20 mouse cellular contexts compared by ENCODE assay signal in the genomic region with DNA sequence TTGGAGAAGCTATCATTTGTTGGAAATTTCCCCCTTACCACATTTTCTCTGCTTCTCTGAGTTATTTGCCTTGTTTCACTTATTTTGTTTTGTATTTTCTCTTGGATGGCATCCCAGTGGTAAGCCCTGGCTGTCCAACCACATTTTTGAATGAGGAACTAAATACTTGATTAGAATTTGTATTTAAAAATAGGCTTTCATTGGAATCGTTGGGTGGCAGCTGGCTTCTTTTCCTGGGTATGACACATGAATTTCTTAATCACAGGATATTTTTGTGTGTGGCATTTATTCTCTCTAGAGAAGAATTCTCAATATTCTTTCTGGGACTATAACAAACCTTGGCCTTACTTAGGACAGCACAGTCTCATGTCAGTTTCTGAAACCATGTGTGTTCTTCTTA.
DNase-seq lines count a peak whose midpoint lies in the region; ATAC-seq and TF ChIP-seq lines count a peak whose summit lies in the region.
"Had no signal": no experiment of that assay in that cellular context is flagged by ENCODE, and none has a peak within 500 bp of the region (broad histone marks: within the 10 kb centered on the region; RNA-seq: fewer than 3 reads in every experiment).

No protein-coding gene starts in this region.

- 22% methylated on average over 1 of the region's 1 CpGs for WGBS in forebrain, embryonic 15.5 days
- 88% methylated on average over 1 of the region's 1 CpGs for WGBS in forebrain, embryonic 10.5 days
- whole genome bisulfite sequencing in hindbrain, embryonic 16.5 days: 60% methylated on average over 1 of the region's 1 CpGs

- peaks cover 6% of the 10 kb centered on the region; the same call in 1 of the 2 replicates for H3K36me3 ChIP-seq in forebrain, embryonic 15.5 days
- H3K36me3 ChIP-seq in forebrain, embryonic 10.5 days (replicated peaks): no peaks in the 10 kb centered on the region
- H3K36me3 ChIP-seq in hindbrain, embryonic 16.5 days (ENCODE audit: control insufficient read depth, insufficient read depth, low read length): no peaks in the 10 kb centered on the region
- H3K36me3 ChIP-seq: embryonic facial prominence, embryonic 13.5 days; hindbrain, embryonic 10.5 days; midbrain, embryonic 10.5 days; neural tube, embryonic 12.5 days had no signal

- no peak overlapping the region for H3K9ac ChIP-seq in forebrain, embryonic 15.5 days (replicated peaks)
- no peak overlapping the region for H3K9ac ChIP-seq in hindbrain, embryonic 16.5 days (ENCODE audit: low read depth, low read length)
- H3K9ac ChIP-seq: embryonic facial prominence, embryonic 13.5 days; neural tube, embryonic 12.5 days had no signal

- no peak overlapping the region for H3K4me2 ChIP-seq in forebrain, embryonic 15.5 days (replicated peaks)
- no peak overlapping the region for H3K4me2 ChIP-seq in hindbrain, embryonic 16.5 days (ENCODE audit: low read length)
- H3K4me2 ChIP-seq: embryonic facial prominence, embryonic 13.5 days; liver, embryonic 11.5 days; neural tube, embryonic 12.5 days had no signal

- H3K27me3 ChIP-seq in forebrain, embryonic 15.5 days: no peaks in the 10 kb centered on the region
- no peaks in the 10 kb centered on the region for H3K27me3 ChIP-seq in forebrain, embryonic 10.5 days (ENCODE audit: poor library complexity, severe bottlenecking)
- H3K27me3 ChIP-seq in hindbrain, embryonic 16.5 days (replicated peaks; ENCODE audit: control insufficient read depth, insufficient read depth, low read length): no peaks in the 10 kb centered on the region
- H3K27me3 ChIP-seq: embryonic facial prominence, embryonic 13.5 days; neural tube, embryonic 12.5 days had no signal

- intact Hi-C loops in heart, postnatal 25 days (cut with DNase I): no loop called here

- no peak for TF ChIP-seq POLR2A in bone marrow macrophage, adult 2 months (IDR thresholded peaks at IDR 0.05; ENCODE audit: borderline replicate concordance, low read depth, low read length)

- no peak for TF ChIP-seq CTCF in bone marrow macrophage, adult 2 months (IDR thresholded peaks at IDR 0.05; ENCODE audit: low read depth, low read length)

- peak overlapping the region; percentile 39; the same call in 1 of the 2 replicates for H3K27ac ChIP-seq in forebrain, embryonic 15.5 days (replicated peaks)
- no peak overlapping the region for H3K27ac ChIP-seq in forebrain, embryonic 10.5 days
- peak overlapping the region; percentile 100 for H3K27ac ChIP-seq in bone marrow macrophage, adult 2 months (ENCODE audit: insufficient read depth, low read depth, low read length)
- no peak overlapping the region for H3K27ac ChIP-seq in hindbrain, embryonic 16.5 days (ENCODE audit: low read depth, low read length)
- H3K27ac ChIP-seq: embryonic facial prominence, embryonic 13.5 days; hindbrain, embryonic 10.5 days; midbrain, embryonic 10.5 days; neural tube, embryonic 12.5 days; stomach, postnatal 0 days had no signal

- H3K9me3 ChIP-seq in forebrain, embryonic 15.5 days: no peaks in the 10 kb centered on the region
- H3K9me3 ChIP-seq in forebrain, embryonic 10.5 days: no peaks in the 10 kb centered on the region
- no peaks in the 10 kb centered on the region for H3K9me3 ChIP-seq in hindbrain, embryonic 16.5 days (ENCODE audit: control insufficient read depth, low read length)
- H3K9me3 ChIP-seq: embryonic facial prominence, embryonic 13.5 days; hindbrain, embryonic 10.5 days; midbrain, embryonic 10.5 days; neural tube, embryonic 12.5 days had no signal

- 0 out of 2 replicates have a peak, but pooled peaks cover 6% of the 10 kb centered on the region for H3K4me1 ChIP-seq in forebrain, embryonic 15.5 days
- H3K4me1 ChIP-seq in forebrain, embryonic 10.5 days: no peaks in the 10 kb centered on the region
- peaks cover 32% of the 10 kb centered on the region for H3K4me1 ChIP-seq in bone marrow macrophage, adult 2 months (ENCODE audit: control insufficient read depth, insufficient read depth, low read length)
- no peaks in the 10 kb centered on the region for H3K4me1 ChIP-seq in hindbrain, embryonic 16.5 days (ENCODE audit: control insufficient read depth, insufficient read depth, low read depth, low read length)
- H3K4me1 ChIP-seq: hindbrain, embryonic 10.5 days; midbrain, embryonic 10.5 days; neural tube, embryonic 12.5 days had no signal

- no peak overlapping the region for H3K4me3 ChIP-seq in forebrain, embryonic 15.5 days
- H3K4me3 ChIP-seq in forebrain, embryonic 10.5 days: no peak overlapping the region
- peak overlapping the region; percentile 26; the same call in 1 of the 2 replicates for H3K4me3 ChIP-seq in bone marrow macrophage, adult 2 months (ENCODE audit: insufficient read depth, low read length)
- no peak overlapping the region for H3K4me3 ChIP-seq in hindbrain, embryonic 16.5 days (ENCODE audit: low read length)
- H3K4me3 ChIP-seq: embryonic facial prominence, embryonic 13.5 days; hindbrain, embryonic 10.5 days; midbrain, embryonic 10.5 days; neural tube, embryonic 12.5 days had no signal

- no peak for ATAC-seq in forebrain, embryonic 15.5 days (replicated peaks)
- ATAC-seq in megakaryocyte, adult 5-6 weeks (ENCODE audit: poor library complexity, severe bottlenecking): peak; percentile 51; the same call in 1 of the 2 replicates
- no peak for ATAC-seq in hindbrain, embryonic 16.5 days
- ATAC-seq: CD4-positive, CD25-positive, alpha-beta regulatory T cell, adult 4 months had no signal

- no peak for DNase-seq in forebrain, embryonic 10.5 days (ENCODE audit: extremely low spot score, low spot score)
- peak; percentile 13 to 14 for DNase-seq in heart, adult 9 months (ENCODE audit: low spot score in 2 of 2)
- no peak for DNase-seq in heart, postnatal 25 days (ENCODE audit: low spot score)
- DNase-seq in urinary bladder, adult 18-20 months (ENCODE audit: low spot score in 2 of 2): no peak
- DNase-seq: adrenal gland, postnatal 25 days; cerebellum, adult 9-10 months; kidney, adult 11 months; lung, adult 18-20 months; right cerebral cortex, adult 18-20 months had no signal

Comparison
In these comparisons a context has a peak if more than half of its experiments do, and no peak if none do; other contexts are left out.
1. H3K27ac ChIP-seq: peak in forebrain, embryonic 15.5 days (single experiment) and bone marrow macrophage, adult 2 months (single experiment); none in forebrain, embryonic 10.5 days (single experiment) and hindbrain, embryonic 16.5 days (single experiment).
2. DNase-seq: peak in heart, adult 9 months (2 of 2); none in forebrain, embryonic 10.5 days (single experiment), heart, postnatal 25 days (single experiment) and urinary bladder, adult 18-20 months (0 of 2).